Mouse (Mus musculus) limb, embryonic 11.5 days (tissue): ENCODE results near the gene Wdr43. TPM values are rescaled to one million over a fixed set of nuclear protein-coding genes. Genes with fewer than 3 reads are reported as not detected.

Experiments
- ATAC-seq: fragments of 200-750 bp; cut with Nextera tagmentation; 2 replicates; pipeline ENCODE4 v1.8.0; 2017; ENCODE audit warnings: low read depth; ENCODE audit not compliant: insufficient number of reproducible peaks, low FRiP score, low TSS enrichment
- DNase-seq: peaks from one replicate; pipeline ENCODE4 v3.0.0-alpha.2; 2015; ENCODE audit warnings: low spot score
- H3K27ac ChIP-seq: fragments of 300-500 bp; sonication (generic); replicated peaks from 2 replicates; pipeline ENCODE4 v1.5.1; 2014; ENCODE audit warnings: low read depth, mild to moderate bottlenecking, low read length
- H3K27me3 ChIP-seq: fragments of 300-500 bp; sonication (generic); 2 replicates; pipeline ENCODE4 v1.6.1; 2014; ENCODE audit warnings: mild to moderate bottlenecking, low read length, mixed read lengths; ENCODE audit not compliant: control insufficient read depth, insufficient read depth
- H3K36me3 ChIP-seq: fragments of 300-500 bp; sonication (generic); 2 replicates; pipeline ENCODE4 v1.6.1; 2014; ENCODE audit warnings: mild to moderate bottlenecking, low read length, moderate library complexity, mixed read lengths; ENCODE audit not compliant: control insufficient read depth, insufficient read depth
- H3K4me1 ChIP-seq: fragments of 300-500 bp; sonication (generic); 2 replicates; pipeline ENCODE4 v1.6.1; 2014; ENCODE audit warnings: low read length, mixed read lengths; ENCODE audit not compliant: control insufficient read depth, insufficient read depth
- H3K4me2 ChIP-seq: fragments of 300-500 bp; sonication (generic); 2 replicates; pipeline ENCODE4 v1.6.1; 2014; ENCODE audit warnings: low read depth, mild to moderate bottlenecking, moderate library complexity; ENCODE audit not compliant: severe bottlenecking
- H3K4me3 ChIP-seq: fragments of 300-500 bp; sonication (generic); 2 replicates; pipeline ENCODE4 v1.5.1; 2014; ENCODE audit warnings: low read depth, low read length
- H3K9ac ChIP-seq: fragments of 300-500 bp; sonication (generic); 2 replicates; pipeline ENCODE4 v1.6.1; 2014; ENCODE audit warnings: mild to moderate bottlenecking, low read length
- H3K9me3 ChIP-seq: fragments of 300-500 bp; sonication (generic); 2 replicates; pipeline ENCODE4 v1.6.1; 2016; ENCODE audit warnings: low read length; ENCODE audit not compliant: control insufficient read depth
- WGBS: fragments of 180-500 bp; shearing (Covaris S2); extraction: QIAGEN DNeasy Blood & Tissue Kit; methylation state at CpG from one replicate; pipeline ENCODE4 v1.1.7; 2014; 5-methylcytosine and 5-hydroxymethylcytosine counted together
- polyA plus RNA-seq: library from polyadenylated mRNA; unstranded; fragments of >200 nt; fragmentation: Nextera tagmentation; extraction: Ambion mirVana; gene quantifications from 2 replicates; pipeline ENCODE4 v1.2.1, GENCODE M21; 2014

Wdr43 gene
- polyA plus RNA-seq, 1 experiment from 2014 or later: 104 TPM

DNA sequence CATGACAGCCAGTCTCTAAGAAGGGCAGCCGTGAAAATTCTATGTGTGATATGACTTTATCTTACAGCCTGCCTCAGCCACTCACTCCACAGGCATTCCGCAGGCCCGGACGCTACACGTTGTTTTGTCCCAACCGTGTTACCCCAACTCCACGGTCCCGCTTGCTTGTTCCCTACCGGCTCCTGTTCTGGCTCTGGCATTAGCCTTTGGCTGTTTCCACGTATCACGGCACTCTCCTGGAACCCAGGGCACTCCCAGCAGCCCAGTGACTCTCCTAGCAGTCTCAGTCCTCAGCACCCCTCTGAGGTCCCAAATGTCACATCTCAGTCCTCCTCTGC, 82.9 kb downstream of the Wdr43 start:
- Histone ChIP-seq H3K4me2 (no peak overlapping the region), H3K36me3 (no peaks in the 10 kb centered on the region), H3K27ac (no peak overlapping the region), H3K9ac (no peak overlapping the region), H3K9me3 (no peaks in the 10 kb centered on the region), H3K4me3 (no peak overlapping the region), H3K27me3 (no peaks in the 10 kb centered on the region), H3K4me1 (no peaks in the 10 kb centered on the region)
- ATAC-seq (no peak), DNase-seq (no peak)
- 91% methylated on average over 11 of the region's 11 CpGs for WGBS

DNA sequence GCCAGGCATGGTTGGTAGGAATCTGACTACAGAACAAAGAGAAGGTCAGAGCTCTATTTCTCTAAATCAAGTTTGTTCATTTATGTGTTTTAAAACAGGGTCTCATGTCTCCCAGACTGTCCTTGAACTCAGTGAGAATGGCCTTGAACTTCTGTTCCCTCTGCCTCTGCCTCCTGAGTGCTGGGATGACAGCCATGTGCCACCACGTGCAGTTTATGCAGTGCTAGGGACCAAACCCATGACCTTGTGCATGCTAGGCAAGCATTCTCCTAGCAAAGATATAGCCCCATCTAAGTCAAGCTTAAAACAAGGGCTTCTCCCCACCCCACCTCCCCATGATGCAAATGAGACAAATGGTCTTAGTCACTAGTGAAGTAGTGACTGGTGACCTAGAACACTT, 89.4 kb downstream of the Wdr43 start:
- DNase-seq: no peak

DNA sequence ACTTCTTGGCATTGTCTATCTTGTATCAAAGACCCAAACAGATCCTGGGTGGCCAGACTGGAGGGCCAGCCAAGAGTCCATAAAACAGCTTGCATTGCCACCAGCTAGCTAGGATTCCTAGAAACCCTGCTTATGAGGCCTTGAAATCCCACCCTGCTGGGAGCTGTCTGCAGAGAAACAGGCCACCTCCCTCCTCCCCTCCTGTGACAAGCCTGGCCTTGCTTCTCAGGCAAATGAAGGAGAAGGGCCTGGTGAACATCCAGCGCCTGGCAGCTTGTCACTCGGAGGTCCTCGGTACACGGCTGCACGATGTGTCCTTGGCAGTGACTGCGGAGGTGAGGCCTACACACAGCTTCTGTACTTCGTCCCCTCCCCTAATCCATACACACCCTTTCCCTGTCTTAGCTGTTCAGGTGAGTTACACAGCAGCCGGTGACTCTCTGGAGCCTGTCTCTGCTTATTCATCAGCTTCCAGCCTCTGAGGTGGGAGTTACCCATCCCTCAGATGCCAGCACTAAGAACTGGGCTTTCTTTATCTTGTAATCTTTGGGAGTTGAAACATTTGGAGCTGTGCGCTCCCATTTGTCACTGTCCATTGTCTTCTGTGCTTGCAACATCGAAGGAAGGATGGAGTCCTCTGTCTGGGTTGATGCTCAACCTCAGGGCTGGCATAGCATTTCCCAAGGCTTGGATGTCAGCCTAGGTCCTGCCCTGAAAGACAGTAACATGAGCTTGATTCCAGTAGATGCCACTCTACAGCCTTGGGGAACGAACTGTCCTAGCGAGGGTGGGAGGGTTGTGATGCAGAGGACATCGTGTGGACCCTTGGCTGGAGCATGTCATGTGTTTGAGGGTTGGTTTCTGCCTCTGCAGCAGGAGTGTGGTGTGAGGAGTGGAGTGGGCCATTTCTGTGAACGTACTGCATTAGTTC, 90.1 kb downstream of the Wdr43 start:
- Histone ChIP-seq H3K9ac (no peak overlapping the region), H3K9me3 (no peaks in the 10 kb centered on the region), H3K4me3 (no peak overlapping the region), H3K4me2 (no peak overlapping the region), H3K4me1 (no peaks in the 10 kb centered on the region), H3K27me3 (no peaks in the 10 kb centered on the region), H3K27ac (no peak overlapping the region), H3K36me3 (no peaks in the 10 kb centered on the region)
- WGBS: 83% methylated on average over 14 of the region's 14 CpGs
- no peak for DNase-seq
- no peak for ATAC-seq

More for the DNA sequence above, 89.4 kb downstream of the Wdr43 start:
- Histone ChIP-seq H3K27ac (no peak overlapping the region), H3K4me1 (no peaks in the 10 kb centered on the region), H3K4me3 (no peak overlapping the region), H3K36me3 (no peaks in the 10 kb centered on the region), H3K4me2 (no peak overlapping the region), H3K9me3 (no peaks in the 10 kb centered on the region), H3K27me3 (no peaks in the 10 kb centered on the region), H3K9ac (no peak overlapping the region)
- WGBS: 90% methylated on average over 1 of the region's 1 CpGs
- no peak for ATAC-seq

DNA sequence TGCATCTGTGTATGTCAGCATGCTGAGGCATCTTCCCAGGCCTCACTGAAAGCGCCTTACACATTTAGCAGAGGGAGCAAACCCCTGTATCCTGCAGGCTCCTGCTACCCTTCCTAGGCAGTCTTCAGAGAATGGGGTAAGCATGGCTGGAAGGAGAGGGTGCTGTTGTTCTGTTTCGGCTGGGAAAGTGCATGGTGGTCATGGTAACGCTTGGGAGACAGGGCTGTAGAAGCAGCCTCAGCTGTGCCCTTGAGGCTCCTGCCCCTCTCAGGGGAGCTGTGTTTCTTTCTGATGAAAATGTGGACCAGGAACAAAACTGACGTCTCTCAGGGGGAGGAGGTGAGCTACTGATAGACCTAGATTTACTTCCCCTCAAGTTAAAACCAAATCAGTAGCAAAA, 92.0 kb downstream of the Wdr43 start:
- 71% methylated on average over 4 of the region's 4 CpGs for WGBS
- Histone ChIP-seq H3K27ac (no peak overlapping the region), H3K4me1 (no peaks in the 10 kb centered on the region), H3K9ac (no peak overlapping the region), H3K4me2 (no peak overlapping the region), H3K9me3 (no peaks in the 10 kb centered on the region), H3K27me3 (no peaks in the 10 kb centered on the region), H3K36me3 (no peaks in the 10 kb centered on the region), H3K4me3 (no peak overlapping the region)
- DNase-seq (no peak), ATAC-seq (no peak)

Other genes with a start within 250 kb of the Wdr43 start
- 3.3 and 4.7 TPM in 2 replicates for gene Gm4707, start 156.0 kb upstream of the Wdr43 start, polyA plus RNA-seq
- 96.3 and 104 TPM in 2 replicates for gene Smchd1, start 140.6 kb upstream of the Wdr43 start, polyA plus RNA-seq
- gene Ndc80, start 89.0 kb upstream of the Wdr43 start, polyA plus RNA-seq: 66.3 and 70.6 TPM in 2 replicates
- 0.96 and 0.97 TPM in 2 replicates for gene Spdya, start 63.8 kb upstream of the Wdr43 start, polyA plus RNA-seq
- gene Togaram2, start 57.4 kb downstream of the Wdr43 start, polyA plus RNA-seq: not detected in 2 replicates
- gene Pcare, start 137.0 kb downstream of the Wdr43 start, polyA plus RNA-seq: not detected in 2 replicates
- 2.7 and 4.6 TPM in 2 replicates for gene Clip4, start 152.6 kb downstream of the Wdr43 start, polyA plus RNA-seq